6 mouse cellular contexts compared by ENCODE assay signal in genomic region chr16:22483900-22484299, GRCm38 (mm10).
"Had no signal": no experiment of that assay in that cellular context is flagged by ENCODE, and none has a peak within 500 bp of the region (broad histone marks: within the 10 kb centered on the region; RNA-seq: fewer than 3 reads in every experiment).

No protein-coding gene starts in this region.

- DNase-seq: kidney, adult 18-20 months; kidney, postnatal 14 days; lung, adult 2 months; lung, postnatal 36 days; spleen, adult 18-20 months; thymus, postnatal 4 days had no signal
